Mouse (Mus musculus): ENCODE results near the gene 1700001O22Rik.

DNA sequence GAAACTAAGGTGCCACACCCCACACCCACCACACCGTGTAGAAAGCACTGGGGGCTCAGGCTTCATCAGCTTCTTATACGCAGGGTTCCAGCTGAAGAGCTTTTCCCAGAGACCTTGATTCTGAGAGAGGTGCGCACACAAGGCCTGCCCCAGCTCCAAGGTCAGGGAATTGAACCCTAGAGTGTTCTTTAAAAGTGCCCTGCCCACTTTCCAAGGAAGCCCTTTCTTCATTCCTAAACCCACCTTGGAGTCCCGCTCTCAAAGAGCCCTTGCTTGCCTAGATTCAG is 44.4 kb downstream of the 1700001O22Rik start:
- no peak for TF ChIP-seq CTCF (IDR thresholded peaks at IDR 0.05; ENCODE audit: borderline replicate concordance, insufficient read depth, low read depth, low read length)
- no peak for TF ChIP-seq POLR2A (IDR thresholded peaks at IDR 0.05; ENCODE audit: borderline replicate concordance, insufficient read depth, low read length)
